Mouse (Mus musculus) kidney, adult 2 months (tissue): ENCODE data around the gene Snupn.
A peak's percentile ranks its signal among the peaks of the same experiment; 100 is the strongest.

Experiments used
- CTCF ChIP-seq: fragments of 200-500 bp; conservative IDR thresholded peaks from 2 replicates; pipeline ENCODE4 v1.5.1; 2011; ENCODE audit warnings: low read depth, mild to moderate bottlenecking, control low read depth, low read length, moderate library complexity, mixed read lengths; ENCODE audit not compliant: insufficient read depth, insufficient read length
- POLR2A ChIP-seq: fragments of 200-500 bp; IDR thresholded peaks from one replicate; pipeline ENCODE4 v1.6.1; 2011; ENCODE audit warnings: low read depth, low read length, control low read depth

DNA sequence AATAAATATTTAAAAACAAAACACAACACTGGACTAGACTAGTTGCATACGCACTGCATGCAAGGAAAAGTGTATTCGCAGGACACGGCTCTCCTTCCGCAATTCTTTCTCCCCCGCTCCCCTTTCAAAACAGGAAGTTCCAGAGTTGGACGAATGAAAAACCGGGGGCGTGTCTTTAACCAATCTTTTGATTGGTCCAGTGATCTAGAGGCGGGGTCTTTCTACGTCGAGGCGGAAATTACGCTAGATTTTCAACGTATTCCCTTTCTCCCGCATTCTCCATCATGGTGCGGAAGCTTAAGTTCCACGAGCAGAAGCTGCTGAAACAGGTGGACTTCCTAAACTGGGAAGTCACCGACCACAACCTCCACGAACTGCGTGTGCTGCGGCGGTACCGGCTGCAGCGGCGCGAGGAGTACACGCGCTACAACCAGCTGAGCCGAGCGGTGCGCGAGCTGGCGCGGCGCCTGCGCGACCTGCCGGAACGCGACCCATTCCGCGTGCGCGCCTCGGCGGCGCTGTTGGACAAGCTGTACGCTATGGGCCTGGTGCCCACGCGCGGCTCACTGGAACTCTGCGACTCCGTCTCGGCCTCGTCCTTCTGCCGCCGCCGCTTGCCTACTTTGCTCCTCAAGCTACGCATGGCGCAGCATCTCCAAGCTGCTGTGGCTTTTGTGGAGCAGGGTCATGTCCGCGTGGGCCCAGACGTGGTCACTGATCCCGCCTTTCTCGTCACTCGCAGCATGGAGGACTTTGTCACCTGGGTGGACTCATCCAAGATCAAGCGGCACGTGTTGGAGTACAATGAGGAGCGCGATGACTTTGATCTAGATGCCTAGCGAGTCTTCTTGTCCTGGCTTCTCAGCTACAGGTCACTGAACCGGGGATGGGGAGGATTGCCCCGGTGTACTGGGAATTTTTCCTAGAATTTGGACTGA, 13.2 kb upstream of the Snupn start, which contains the start of gene Imp3:
- TF ChIP-seq POLR2A (peak; percentile 30), CTCF (no peak)
